Mouse (Mus musculus) thymus, adult 2 months (tissue): Measurements from ENCODE around the gene Mul1.

Experiments used
- CTCF ChIP-seq: fragments of 200-500 bp; IDR thresholded peaks from 2 replicates; pipeline ENCODE4 v1.5.1; 2012; ENCODE audit warnings: mild to moderate bottlenecking, control low read depth, low read length, moderate library complexity, borderline replicate concordance; ENCODE audit not compliant: control insufficient read depth, poor library complexity, insufficient read depth; ENCODE audit errors: extremely low read depth
- POLR2A ChIP-seq: fragments of 200-500 bp; IDR thresholded peaks from 2 replicates; pipeline ENCODE4 v1.6.1; 2012; ENCODE audit warnings: mild to moderate bottlenecking, low read length, control low read depth, moderate library complexity; ENCODE audit not compliant: control insufficient read depth, poor library complexity, insufficient read depth; ENCODE audit errors: extremely low read depth

GRCm38 (mm10) chr4:138464667-138465353, 30.3 kb downstream of the Mul1 start:
- no peak for TF ChIP-seq POLR2A
- TF ChIP-seq CTCF, result no peak
